Mouse (Mus musculus) 3T3-L1 (cell line): ENCODE results near the gene Spred1.
A peak's percentile ranks its signal among the peaks of the same experiment; 100 is the strongest.

ENCODE experiments used
- DNase-seq: peaks from one replicate; pipeline ENCODE4 v3.0.0-alpha.2; 2015; ENCODE audit warnings: low read depth, low spot score

Spred1 gene

DNA sequence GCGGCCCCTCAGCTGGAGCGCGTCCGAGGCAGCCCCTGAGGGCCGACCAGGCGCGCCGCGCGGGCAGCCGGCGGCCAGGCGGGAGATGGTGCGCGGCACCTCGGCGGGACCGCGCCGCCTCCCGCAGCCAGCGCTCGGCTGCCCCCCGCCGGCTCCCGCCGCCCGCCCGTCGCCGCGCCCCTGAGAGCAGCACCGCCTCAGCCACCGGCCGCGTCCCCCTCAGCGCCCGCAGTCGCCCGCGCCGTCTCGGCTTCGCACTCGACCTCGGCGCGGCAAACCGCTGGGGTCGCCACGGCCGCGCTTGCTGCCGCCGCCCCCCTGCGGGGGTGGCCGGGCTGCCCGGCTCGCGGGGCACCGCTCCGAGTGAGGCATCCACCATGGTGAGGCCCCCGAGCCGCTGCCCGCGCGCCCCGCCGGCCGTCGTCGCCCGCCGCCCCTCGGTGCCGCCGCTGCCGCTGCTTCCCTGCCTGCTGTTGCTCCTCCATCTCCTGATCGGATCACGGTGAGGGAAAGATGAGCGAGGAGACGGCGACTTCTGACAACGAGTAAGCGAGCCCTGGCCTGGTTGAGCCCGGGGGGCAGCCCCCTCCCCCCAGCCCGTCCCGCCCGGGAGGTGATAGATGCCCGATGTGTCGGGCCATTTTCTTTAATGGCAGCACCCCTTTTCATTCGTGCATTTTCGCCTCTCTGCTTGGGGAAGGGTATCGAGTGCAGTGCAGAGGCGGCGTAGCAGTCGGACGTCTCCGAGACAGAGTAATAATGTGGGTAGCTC is at the start of gene Spred1:
Gene Spred1 (plus strand): TSS at position 163 of the 772 bp plus-strand sequence.
- DNase-seq: peak; percentile 39

DNA sequence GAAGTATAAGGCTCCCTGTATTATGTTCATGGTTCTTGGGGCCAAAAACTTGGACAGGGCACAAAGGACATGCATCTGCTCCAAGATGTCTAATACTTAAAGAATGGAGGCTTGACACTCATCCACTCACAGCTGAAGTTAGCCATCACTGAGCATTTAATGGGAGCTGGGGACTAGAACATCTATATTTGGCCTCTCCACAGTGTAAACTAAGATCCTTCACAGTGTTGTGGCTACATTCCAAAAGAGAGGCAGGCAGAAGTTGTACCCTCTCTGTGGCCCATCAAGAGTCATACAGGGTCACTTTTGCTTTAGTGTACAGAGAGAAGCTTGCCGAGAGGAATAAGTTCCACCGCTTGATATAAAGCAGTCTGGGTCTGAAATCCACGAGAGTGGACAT is 49.6 kb upstream of the Spred1 start:
- DNase-seq: no peak

DNA sequence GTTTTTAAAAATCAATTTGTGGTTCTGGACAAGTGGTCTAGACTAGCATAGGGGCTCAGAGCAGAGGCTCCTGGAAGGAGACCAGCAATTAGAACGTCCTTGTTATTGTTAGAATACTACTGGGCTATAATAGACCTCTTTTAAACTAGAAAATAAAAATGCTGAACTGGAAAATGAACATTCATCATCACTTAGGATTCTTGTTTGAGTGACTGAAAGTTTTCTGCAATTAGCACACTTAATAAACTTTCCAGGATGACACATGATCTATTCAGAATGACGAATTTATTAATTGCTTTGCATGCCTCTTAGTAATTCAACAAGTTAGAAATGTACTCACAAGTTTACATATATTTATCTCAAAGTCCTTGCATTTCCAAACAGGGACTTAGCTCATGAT is 42.5 kb upstream of the Spred1 start:
- DNase-seq: no peak

DNA sequence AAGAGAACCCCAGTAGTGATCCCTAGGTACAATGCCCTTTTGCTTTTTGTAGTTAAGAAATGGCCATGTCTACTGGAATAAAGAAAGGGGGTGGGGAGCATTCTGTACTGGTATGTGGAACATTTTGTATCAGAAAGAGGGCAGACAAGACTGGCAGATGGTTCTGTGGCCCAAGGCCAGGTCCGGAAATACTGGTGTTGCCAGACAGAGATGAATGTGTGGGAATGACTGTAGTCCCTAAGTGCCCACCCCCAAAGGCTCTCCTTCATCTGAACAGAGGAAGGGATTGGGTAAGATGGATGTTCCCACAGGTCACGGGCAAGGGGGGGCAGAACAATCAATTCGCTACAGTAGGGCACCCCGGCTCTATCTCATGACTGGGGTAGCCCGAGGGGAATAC is 41.6 kb upstream of the Spred1 start:
- no peak for DNase-seq

DNA sequence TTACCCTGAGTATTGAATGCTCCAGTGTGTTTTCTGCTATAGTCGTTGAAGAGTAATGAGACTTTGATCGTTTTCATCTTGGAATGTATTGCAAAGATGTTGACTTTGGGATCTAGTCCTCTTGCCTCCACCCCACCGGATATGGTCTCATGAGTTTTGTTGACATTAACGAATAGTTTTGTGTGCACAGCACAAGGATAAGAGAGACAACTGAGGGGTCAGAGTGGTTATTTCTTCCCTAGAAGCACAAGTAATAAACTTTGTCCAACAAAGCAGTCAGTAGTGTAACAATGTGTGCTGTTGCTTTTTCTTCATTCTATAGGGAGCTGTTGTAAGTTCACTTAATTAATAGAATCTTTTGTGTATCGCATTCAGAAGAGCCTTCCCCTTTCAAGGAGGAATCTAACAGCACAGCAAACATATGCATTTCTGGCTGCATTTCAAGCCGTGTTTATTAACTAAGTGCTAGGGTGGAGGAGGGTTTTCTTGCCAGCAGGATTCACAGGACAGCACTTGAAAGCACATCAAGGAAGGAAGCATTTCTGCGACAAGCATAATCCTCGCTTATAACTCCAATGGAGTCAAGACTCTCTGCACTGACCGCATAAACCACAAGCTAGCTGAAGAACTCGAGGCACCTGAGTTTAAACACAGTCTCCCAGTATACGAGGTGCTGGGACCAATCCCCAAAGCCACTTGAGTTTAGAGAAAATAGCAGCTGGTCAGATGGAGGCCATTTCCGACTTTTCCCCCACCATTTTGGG is 35.0 kb upstream of the Spred1 start:
- no peak for DNase-seq

DNA sequence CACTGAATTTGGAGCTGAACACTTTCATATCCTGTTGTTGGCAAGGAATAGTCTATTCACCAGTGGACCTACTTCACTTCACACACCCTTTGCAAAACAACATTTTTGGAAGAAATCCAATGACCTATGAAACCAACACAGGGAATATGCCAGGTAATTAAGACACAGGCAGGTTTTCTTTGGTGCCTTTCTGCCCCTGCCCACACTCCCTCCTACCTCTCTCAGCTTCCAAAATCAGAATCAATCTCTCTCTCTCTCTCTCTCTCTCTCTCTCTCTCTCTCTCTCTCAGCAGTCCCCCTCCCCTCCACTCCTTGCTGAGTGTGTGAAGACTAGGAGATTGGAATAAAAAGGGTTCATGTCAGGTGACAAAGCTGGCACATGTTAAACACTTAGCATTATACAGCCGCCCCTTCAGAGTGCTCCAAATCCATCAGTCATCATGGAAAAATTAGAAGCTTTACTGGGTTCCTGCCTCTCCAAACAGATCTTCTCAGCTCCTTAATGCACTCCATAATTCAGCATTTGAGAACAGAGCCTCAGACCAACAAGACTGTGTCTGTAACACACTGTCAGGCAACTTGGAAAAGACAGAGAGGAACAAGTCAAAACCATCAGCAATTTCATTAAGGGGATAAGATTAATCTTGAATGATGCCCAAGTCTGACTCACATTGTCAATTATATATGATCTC is 34.3 kb upstream of the Spred1 start:
- no peak for DNase-seq

DNA sequence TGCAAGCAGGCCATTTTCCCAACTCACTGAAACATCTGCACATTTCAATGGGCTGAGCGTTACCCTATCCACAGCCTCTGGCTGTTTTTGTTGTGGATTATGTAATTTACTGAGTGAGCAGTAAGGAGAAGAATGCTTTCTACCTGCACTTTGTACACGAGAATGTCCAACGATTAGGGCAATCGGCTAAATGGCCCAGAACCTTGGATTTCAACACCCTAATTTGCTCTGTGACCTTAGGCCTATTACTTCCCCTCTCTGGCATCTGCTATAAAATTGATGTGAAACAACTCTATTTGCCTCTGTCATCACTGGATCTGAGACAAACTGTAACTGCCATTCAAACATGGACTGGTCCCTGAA is 33.7 kb upstream of the Spred1 start:
- DNase-seq: peak; percentile 75

DNA sequence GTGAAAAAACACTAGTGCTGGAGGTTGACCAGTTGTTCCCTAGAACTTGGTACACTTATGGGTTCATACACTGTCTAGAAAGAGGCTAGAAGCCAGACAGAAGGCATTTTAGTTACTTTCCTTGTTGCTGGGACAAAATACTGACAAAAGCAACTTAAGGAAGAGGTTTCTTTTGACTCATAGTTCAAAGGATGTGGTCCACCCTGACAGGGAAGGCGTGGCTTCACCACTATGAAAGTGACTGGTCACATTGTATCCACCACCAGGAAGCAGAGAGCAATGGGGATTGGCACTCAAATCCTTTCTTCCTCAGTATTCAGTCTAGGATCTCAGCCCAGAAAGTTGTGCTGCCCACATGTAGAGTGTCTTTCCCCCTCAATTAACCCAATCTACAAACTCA is 31.7 kb upstream of the Spred1 start:
- DNase-seq: peak; percentile 47

DNA sequence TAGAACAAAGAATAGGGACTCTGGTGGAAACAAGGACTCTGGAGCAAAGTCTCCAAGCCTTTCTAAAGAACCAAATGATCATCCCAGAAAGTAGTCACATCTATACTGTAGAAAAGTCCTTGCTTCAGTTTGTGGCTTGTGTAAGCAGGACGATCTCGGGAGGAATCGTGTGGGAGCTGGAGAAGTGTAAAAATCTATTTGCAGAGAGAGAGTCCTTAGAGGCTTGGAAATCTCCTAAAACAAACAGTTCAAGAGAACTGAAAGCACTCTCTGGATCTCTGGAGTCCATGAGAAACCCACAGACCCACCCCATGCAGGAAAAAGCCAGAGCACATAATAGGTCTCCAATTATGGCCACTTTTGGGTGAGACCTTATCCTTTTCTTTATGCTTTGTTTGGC is 31.1 kb upstream of the Spred1 start:
- no peak for DNase-seq

DNA sequence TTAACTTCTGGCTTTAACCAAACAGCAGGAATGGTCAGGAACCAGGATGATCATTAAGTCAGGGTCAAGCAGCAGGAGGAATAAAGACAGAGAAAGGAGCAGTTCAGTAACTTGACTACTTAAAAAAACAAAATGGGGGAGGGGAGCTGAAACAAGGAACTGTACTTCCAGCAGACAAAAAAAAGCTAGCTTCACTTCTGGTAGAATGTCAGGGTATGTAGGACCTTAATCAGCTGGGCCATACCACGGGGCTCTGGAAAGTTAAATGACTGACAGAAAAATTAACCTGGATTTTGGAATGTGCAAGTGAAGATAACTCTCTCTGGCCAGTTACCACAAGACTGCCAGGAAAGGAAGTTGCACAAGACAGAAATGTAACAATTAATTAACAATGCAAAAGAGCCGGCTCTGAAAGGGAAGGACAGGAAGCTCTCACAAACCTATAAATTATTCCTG is 28.2 kb upstream of the Spred1 start:
- DNase-seq: peak; percentile 32

DNA sequence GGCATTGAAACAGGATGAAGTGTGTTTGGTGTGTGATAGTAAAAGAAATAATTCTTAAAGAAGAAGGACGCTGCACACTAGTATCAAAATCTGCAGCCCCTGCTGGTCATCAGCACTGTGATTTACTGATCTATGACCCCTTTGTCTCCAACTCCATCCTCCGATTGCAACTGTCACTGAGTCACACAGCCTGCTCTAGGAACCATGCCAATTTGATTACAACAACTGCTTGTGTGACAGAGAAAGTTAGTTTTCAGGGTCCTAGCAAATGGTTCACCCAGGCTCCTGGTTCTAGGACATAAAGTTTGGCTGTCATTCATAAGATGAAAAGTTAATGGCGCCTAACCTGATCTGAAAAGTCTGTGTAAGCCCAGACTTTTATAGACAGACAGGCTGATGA is 25.7 kb upstream of the Spred1 start:
- peak; percentile 69 for DNase-seq

DNA sequence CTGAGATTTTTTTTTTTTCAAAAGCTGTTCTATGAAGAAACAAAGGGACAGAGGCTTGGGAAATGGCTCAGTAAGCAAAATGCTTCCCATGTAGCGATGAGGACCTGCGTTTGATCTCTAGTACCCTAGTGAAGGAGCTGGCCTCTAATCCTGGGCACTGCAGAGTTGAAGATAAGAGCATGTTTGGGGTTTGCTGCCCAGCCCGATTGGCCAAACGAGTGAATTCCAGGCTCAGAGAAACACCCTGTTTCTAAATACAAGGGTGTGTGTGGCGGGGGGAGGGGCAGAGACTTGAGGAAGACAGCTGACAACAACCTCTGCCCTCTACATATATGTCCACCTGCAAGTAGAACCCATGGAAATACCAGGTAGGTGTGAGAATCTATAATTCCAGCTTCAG is 23.9 kb upstream of the Spred1 start:
- no peak for DNase-seq

DNA sequence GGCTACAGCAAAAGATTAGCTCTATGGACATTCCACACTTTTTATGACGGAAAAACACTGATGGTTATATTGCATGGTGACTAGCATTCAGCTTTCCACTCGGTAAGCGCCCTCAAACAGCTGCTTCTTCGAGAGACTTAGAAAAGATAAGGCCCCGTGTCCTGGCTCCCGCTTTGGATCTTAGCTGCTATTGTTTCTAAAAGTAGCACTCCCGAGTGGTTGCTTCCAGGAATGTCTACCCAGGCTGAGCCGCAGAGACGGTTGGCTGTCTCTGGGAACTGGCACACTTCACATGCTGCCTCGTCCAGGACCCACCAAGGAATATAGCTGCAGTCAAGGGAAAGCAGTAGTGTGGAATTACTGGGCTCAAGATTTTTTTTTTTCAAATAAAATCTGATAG is 21.9 kb upstream of the Spred1 start:
- no peak for DNase-seq

DNA sequence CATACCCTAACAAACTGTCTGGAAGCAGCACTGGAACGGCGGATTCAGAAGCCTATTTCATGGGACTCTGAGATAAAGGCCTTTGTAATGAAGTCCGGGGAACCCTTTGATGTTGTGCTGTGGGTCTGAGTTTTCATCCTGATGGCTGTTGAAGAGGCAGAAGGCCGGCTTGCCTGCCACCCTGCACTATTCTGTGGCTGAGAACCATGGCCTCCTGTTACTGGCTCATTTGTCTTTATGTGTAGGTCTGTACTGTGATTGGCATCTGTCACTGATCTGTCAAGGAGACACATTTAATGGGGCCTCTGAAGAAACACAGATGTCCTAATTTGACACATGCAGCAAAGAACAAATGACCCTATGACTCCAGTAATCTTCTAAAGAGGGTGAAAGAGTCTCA is 17.7 kb upstream of the Spred1 start:
- no peak for DNase-seq

DNA sequence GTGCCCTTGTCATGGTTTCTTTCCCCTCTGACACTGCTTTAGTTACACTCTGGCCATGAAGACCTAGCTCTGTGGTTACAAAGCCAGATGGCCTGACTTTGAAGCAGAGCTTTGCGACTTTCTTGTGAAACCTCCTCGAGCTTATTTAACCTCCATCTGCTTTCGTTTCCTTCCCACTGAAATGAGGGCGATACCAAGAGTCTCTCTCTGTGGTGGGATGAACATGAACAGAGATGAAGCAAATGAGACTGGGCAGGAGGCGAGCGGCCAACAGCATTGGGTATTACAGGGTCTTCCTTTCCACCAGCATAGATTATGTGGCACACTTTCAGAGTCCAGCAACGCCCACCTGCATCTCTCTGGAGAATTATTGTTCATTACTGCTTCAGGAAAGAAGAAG is 15.8 kb upstream of the Spred1 start:
- DNase-seq: no peak

DNA sequence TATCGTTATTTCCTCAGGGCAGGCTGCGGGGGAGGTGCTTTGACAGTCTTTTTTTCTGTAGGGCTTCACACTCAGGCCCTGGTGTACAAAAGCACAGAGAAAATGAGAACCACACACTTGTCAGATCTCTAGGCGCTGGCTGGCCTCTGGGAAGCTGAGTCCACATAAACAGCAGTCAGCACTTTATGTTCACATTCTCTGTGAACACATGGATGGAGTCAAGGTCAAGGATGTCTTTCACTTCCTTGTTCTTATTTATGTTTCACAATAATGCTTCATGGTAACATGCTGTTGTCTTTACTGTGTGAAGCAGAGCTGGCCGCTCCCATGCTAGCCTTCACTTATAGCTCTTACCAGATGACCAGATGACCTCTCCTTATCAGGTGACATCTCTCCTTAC is 13.1 kb upstream of the Spred1 start:
- no peak for DNase-seq

DNA sequence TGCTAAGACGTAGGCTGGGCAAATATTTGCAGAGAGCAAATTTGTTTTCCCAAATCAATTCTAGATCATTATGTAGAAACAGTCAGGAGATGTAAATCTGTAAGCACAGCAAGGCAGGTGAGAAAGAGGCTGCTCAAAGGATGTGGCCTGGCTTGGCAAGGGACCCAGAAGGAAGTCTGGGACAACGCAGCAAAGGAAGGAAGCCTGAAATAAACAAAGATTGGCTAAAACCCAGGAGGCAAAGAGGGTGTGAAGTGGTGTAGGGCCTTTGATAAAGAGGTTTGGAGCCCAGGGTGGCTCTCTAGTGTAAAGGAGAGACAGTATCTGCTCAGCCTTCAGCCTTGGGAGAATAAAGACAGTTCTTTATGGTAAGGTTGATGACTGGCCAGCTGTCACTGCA is 11.9 kb upstream of the Spred1 start:
- DNase-seq: no peak

DNA sequence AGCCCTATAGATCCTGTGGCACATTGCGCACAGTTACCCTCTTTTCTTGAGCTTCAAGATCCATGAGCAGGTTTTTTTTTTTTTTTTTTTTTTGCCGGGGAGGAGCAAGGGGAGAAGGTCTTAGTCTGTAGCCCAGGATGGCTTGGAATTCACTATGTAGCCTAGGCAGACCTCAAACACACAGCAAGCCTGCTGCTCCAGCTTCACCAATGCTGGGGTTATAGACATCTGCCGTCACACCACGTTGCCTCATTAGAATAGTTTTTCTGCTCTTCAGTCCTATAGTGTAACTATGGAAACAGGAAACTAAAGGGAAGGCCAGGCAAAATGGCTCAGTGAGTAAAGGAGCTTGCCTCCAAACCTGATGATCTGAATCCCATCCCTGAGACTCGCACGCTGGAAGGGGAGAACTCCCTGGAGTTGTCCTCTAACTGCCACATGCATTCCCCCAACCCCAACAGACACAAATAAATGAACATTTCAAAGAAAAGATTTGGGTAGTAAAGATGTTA is 10.8 kb upstream of the Spred1 start:
- no peak for DNase-seq

DNA sequence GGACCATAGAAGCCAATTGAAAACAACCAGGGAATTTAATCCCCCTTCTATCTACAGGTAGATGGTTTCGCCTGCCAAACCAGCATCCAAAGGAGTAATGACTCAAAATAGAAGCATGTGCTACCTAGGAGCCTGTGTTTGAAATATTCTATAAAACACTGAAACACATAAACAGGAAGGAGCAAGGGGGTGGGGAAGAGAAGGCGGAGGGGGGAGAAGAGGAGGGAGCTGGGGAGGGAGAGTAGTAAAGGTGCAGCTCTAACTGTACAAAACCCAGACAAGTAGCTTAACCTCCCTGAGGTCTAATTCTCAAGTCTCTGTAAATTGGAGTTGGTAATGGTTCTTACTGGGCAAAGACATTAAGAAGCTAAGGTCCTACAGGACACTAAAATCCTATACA is 7.9 kb upstream of the Spred1 start:
- no peak for DNase-seq

DNA sequence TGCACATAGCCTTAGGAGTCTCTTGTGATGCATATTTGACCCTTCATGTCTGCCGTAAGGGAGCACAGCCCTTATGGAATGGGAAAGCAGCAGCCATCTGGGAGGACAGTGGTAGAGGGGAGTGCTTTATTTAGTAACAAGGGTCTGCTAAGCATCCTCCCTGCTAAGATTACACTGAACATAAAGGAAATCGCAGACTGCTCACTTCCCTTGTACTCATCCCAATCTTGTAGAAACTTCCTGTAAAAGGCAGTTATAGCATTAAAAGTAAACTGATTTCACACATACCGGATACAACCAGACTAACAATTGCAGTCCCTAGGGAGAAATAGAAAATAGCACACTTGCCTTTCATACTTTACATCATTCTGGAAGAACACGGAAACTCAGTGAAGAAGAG is 7.4 kb upstream of the Spred1 start:
- DNase-seq: no peak

DNA sequence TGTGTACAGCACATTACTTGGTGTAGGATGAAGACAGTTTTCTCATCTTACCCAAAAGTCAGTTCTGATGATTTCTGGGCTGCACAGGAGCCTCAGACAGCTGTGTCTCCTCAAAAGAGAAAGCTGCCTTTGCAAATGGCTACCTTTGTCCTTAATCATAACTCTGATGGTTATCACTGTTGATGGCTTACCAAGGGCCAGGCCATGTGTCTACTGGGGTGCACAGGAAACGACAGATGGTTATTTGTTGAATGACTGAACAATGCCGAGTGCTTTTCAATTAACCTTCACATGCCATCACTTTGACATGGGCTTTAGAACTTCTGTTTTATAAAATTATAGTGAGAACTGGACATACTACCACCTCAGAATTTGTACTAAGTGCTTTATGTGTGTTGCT is 2.7 kb upstream of the Spred1 start:
- no peak for DNase-seq
